Mouse (Mus musculus) cerebellum, adult 2 months (tissue): ENCODE data around the gene Dlgap1. TPM values are rescaled to one million over a fixed set of nuclear protein-coding genes. Genes with fewer than 3 reads are reported as not detected.

Experiments used
- DNase-seq, 2 experiments: peaks; one replicate each; pipeline ENCODE4 v3.0.0; 2021
- H3K27ac ChIP-seq: fragments of 200-500 bp; 2 replicates; pipeline ENCODE4 v1.5.1; 2012; ENCODE audit warnings: low read length, control low read depth, inconsistent platforms; ENCODE audit not compliant: insufficient read depth
- H3K27me3 ChIP-seq: fragments of 200-500 bp; 2 replicates; pipeline ENCODE4 v1.6.1; 2012; ENCODE audit warnings: inconsistent platforms, mild to moderate bottlenecking, low read length, moderate library complexity; ENCODE audit not compliant: control insufficient read depth, insufficient read depth
- H3K4me1 ChIP-seq: fragments of 200-500 bp; 2 replicates; pipeline ENCODE4 v1.6.1; 2011; ENCODE audit warnings: low read length; ENCODE audit not compliant: control insufficient read depth, insufficient read depth
- H3K4me3 ChIP-seq: fragments of 200-500 bp; replicated peaks from 2 replicates; pipeline ENCODE3; 2011; ENCODE audit warnings: mild to moderate bottlenecking, low read depth, low read length, control low read depth; ENCODE audit not compliant: insufficient read depth
- CTCF ChIP-seq: fragments of 200-500 bp; IDR thresholded peaks from 2 replicates; pipeline ENCODE4 v1.5.1; 2011; ENCODE audit warnings: low read depth, mild to moderate bottlenecking, control low read depth, low read length, moderate library complexity, borderline replicate concordance; ENCODE audit not compliant: insufficient read depth
- POLR2A ChIP-seq: fragments of 200-500 bp; IDR thresholded peaks from 2 replicates; pipeline ENCODE4 v1.6.1; 2011; ENCODE audit warnings: low read length, control low read depth, borderline replicate concordance; ENCODE audit not compliant: insufficient read depth
- WGBS: fragments of 180-500 bp; shearing (Covaris S2); methylation state at CpG from one replicate; pipeline ENCODE4 v1.1.7; 2018; 5-methylcytosine and 5-hydroxymethylcytosine counted together
- polyA plus RNA-seq: library from polyadenylated mRNA; depleted of rRNA; stranded (reverse); fragments of >200 nt; gene quantifications from 2 replicates; pipeline ENCODE4 v1.2.3, GENCODE M21; 2012; rRNA removed

Dlgap1 gene
- 172 and 190 TPM in 2 replicates for polyA plus RNA-seq

GRCm38 (mm10) chr17:69969021-69969815, at the start of gene Dlgap1:
TSS of gene Dlgap1 (plus strand) at chr17:69969073.
- WGBS = under 1% methylated on average over 101 of the region's 105 CpGs
- no peaks in the 10 kb centered on the region; the same call in 1 of the 2 replicates for H3K27me3 ChIP-seq

GRCm38 (mm10) chr17:69954936-69955335, 13.9 kb upstream of the Dlgap1 start:
- Histone ChIP-seq H3K27me3 (no peaks in the 10 kb centered on the region), H3K27ac (no peak overlapping the region), H3K4me1 (no peaks in the 10 kb centered on the region), H3K4me3 (no peak overlapping the region)
- DNase-seq = no peak
- 86% methylated on average over 1 of the region's 1 CpGs for WGBS
- no peak for TF ChIP-seq POLR2A
- TF ChIP-seq CTCF = no peak

More at GRCm38 (mm10) chr17:69969021-69969815, at the start of gene Dlgap1:
- TF ChIP-seq POLR2A (peak; percentile 48), CTCF (0 out of 2 replicates have a peak, but pooled peaks have one; percentile 31)
- DNase-seq = peak; percentile 89 to 91
- H3K4me1 ChIP-seq = peaks cover 7% of the 10 kb centered on the region
- H3K4me3 ChIP-seq = peak within 1 kb of the TSS; percentile 83
- H3K27ac ChIP-seq = peak within 1 kb of the TSS; percentile 97

GRCm38 (mm10) chr17:69969816-69970750, 1.2 kb downstream of the Dlgap1 start:
- peaks cover 13% of the 10 kb centered on the region for H3K4me1 ChIP-seq
- 0 out of 2 replicates have a peak, but pooled peaks have one; percentile 11 for TF ChIP-seq CTCF
- no peak for TF ChIP-seq POLR2A
- peak overlapping the region; percentile 97 for H3K27ac ChIP-seq
- H3K4me3 ChIP-seq = peak overlapping the region; percentile 83
- no peaks in the 10 kb centered on the region for H3K27me3 ChIP-seq
- DNase-seq = peak; percentile 60 to 67
- WGBS = under 1% methylated on average over 43 of the region's 43 CpGs

- no peaks in the 10 kb centered on the region for H3K27me3 ChIP-seq
- no peak for TF ChIP-seq CTCF
- no peak for TF ChIP-seq POLR2A
- WGBS = 61% methylated on average over 3 of the region's 3 CpGs
- peaks cover 25% of the 10 kb centered on the region for H3K4me1 ChIP-seq
- H3K27ac ChIP-seq = no peak overlapping the region
- H3K4me3 ChIP-seq = no peak overlapping the region
- DNase-seq = no peak
Measured at GRCm38 (mm10) chr17:69973081-69973480, 4.2 kb downstream of the Dlgap1 start.

GRCm38 (mm10) chr17:69973991-69974390, 5.1 kb downstream of the Dlgap1 start:
- H3K27me3 ChIP-seq = no peaks in the 10 kb centered on the region
- no peak for TF ChIP-seq POLR2A
- TF ChIP-seq CTCF = no peak
- H3K4me1 ChIP-seq = peaks cover 25% of the 10 kb centered on the region
- DNase-seq = peak; percentile 37 to 41
- H3K4me3 ChIP-seq = no peak overlapping the region
- H3K27ac ChIP-seq = no peak overlapping the region
- 41% methylated on average over 6 of the region's 6 CpGs for WGBS

- H3K4me1 ChIP-seq = peaks cover 17% of the 10 kb centered on the region
- 0 out of 2 replicates have a peak overlapping the region, but pooled peaks have one; percentile 16 for H3K27ac ChIP-seq
- H3K4me3 ChIP-seq = no peak overlapping the region
- 22% methylated on average over 6 of the region's 6 CpGs for WGBS
- peak in 1 of 2 experiments; percentile 46 for DNase-seq
- H3K27me3 ChIP-seq = no peaks in the 10 kb centered on the region
- no peak for TF ChIP-seq POLR2A
- TF ChIP-seq CTCF = no peak
Measured at GRCm38 (mm10) chr17:69982236-69982923, 13.5 kb downstream of the Dlgap1 start.

- WGBS = 77% methylated on average over 2 of the region's 2 CpGs
- no peaks in the 10 kb centered on the region for H3K27me3 ChIP-seq
Measured at GRCm38 (mm10) chr17:69996406-69996805, 27.5 kb downstream of the Dlgap1 start.

More at GRCm38 (mm10) chr17:69996406-69996805, 27.5 kb downstream of the Dlgap1 start:
- H3K27ac ChIP-seq = no peak overlapping the region
- H3K4me1 ChIP-seq = peaks cover 4% of the 10 kb centered on the region; the same call in 1 of the 2 replicates
- no peak overlapping the region for H3K4me3 ChIP-seq
- DNase-seq = no peak
- TF ChIP-seq CTCF (no peak), POLR2A (no peak)
